Mouse (Mus musculus) kidney, adult 2 months (tissue): Measurements from ENCODE around the gene Zfp420. TPM values are rescaled to one million over a fixed set of nuclear protein-coding genes. Genes with fewer than 3 reads are reported as not detected.

Experiments
- DNase-seq: peaks from one replicate; pipeline ENCODE4 v3.0.0; 2021
- H3K27ac ChIP-seq: fragments of 200-500 bp; 2 replicates; pipeline ENCODE4 v1.5.1; 2012; ENCODE audit warnings: low read depth, low read length, control low read depth, inconsistent platforms; ENCODE audit not compliant: insufficient read depth
- H3K27me3 ChIP-seq: fragments of 200-500 bp; replicated peaks from 2 replicates; pipeline ENCODE4 v1.6.1; 2012; ENCODE audit warnings: mild to moderate bottlenecking, moderate library complexity, low read length, inconsistent platforms; ENCODE audit not compliant: control insufficient read depth, insufficient read depth
- H3K36me3 ChIP-seq: fragments of 200-500 bp; 2 replicates; pipeline ENCODE4 v1.6.1; 2012; ENCODE audit warnings: mild to moderate bottlenecking, moderate library complexity, low read length, inconsistent platforms; ENCODE audit not compliant: control insufficient read depth, insufficient read depth
- H3K4me1 ChIP-seq: fragments of 200-500 bp; 2 replicates; pipeline ENCODE4 v1.6.1; 2011; ENCODE audit warnings: low read length; ENCODE audit not compliant: control insufficient read depth, insufficient read depth
- H3K4me3 ChIP-seq: fragments of 200-500 bp; 2 replicates; pipeline ENCODE4 v1.5.1; 2011; ENCODE audit warnings: mild to moderate bottlenecking, low read depth, low read length, control low read depth; ENCODE audit not compliant: insufficient read depth
- CTCF ChIP-seq: fragments of 200-500 bp; conservative IDR thresholded peaks from 2 replicates; pipeline ENCODE4 v1.5.1; 2011; ENCODE audit warnings: low read depth, mild to moderate bottlenecking, control low read depth, low read length, moderate library complexity, mixed read lengths; ENCODE audit not compliant: insufficient read depth, insufficient read length
- POLR2A ChIP-seq: fragments of 200-500 bp; IDR thresholded peaks from one replicate; pipeline ENCODE4 v1.6.1; 2011; ENCODE audit warnings: low read depth, low read length, control low read depth
- WGBS: fragments of 180-500 bp; shearing (Covaris S2); methylation state at CpG from one replicate; pipeline ENCODE4 v1.1.7; 2018; 5-methylcytosine and 5-hydroxymethylcytosine counted together
- polyA plus RNA-seq: library from polyadenylated mRNA; depleted of rRNA; stranded (reverse); fragments of >200 nt; gene quantifications from 2 replicates; pipeline ENCODE4 v1.2.3, GENCODE M21; 2012; rRNA removed

Gene Zfp420
- polyA plus RNA-seq, 1 experiment = 1.8 TPM

GRCm38 (mm10) chr7:29910252-29910651, 50.5 kb downstream of the Zfp420 start:
- 64% methylated on average over 2 of the region's 2 CpGs for WGBS
- peak; percentile 7 for DNase-seq
- Histone ChIP-seq H3K36me3 (peaks cover 12% of the 10 kb centered on the region), H3K27me3 (no peaks in the 10 kb centered on the region), H3K4me1 (no peaks in the 10 kb centered on the region), H3K4me3 (no peak overlapping the region), H3K27ac (no peak overlapping the region)
- no peak for TF ChIP-seq POLR2A
- no peak for TF ChIP-seq CTCF

GRCm38 (mm10) chr7:29912172-29912571, 52.4 kb downstream of the Zfp420 start:
- DNase-seq = no peak
- H3K36me3 ChIP-seq = peaks cover 15% of the 10 kb centered on the region
- H3K4me3 ChIP-seq = no peak overlapping the region
- no peak overlapping the region for H3K27ac ChIP-seq
- no peaks in the 10 kb centered on the region for H3K27me3 ChIP-seq
- 90% methylated on average over 13 of the region's 13 CpGs for WGBS
- TF ChIP-seq POLR2A = no peak
- H3K4me1 ChIP-seq = no peaks in the 10 kb centered on the region

- Histone ChIP-seq H3K27ac (peak overlapping the region; percentile 27), H3K36me3 (peaks cover 12% of the 10 kb centered on the region), H3K4me3 (no peak overlapping the region), H3K27me3 (no peaks in the 10 kb centered on the region), H3K4me1 (no peaks in the 10 kb centered on the region)
- no peak for TF ChIP-seq POLR2A
- no peak for TF ChIP-seq CTCF
- DNase-seq = peak; percentile 20
- WGBS = 21% methylated on average over 6 of the region's 6 CpGs
Measured at GRCm38 (mm10) chr7:29917371-29918061, 57.7 kb downstream of the Zfp420 start.

GRCm38 (mm10) chr7:29918062-29918453, 58.3 kb downstream of the Zfp420 start:
- 81% methylated on average over 4 of the region's 4 CpGs for WGBS
- peak overlapping the region; percentile 27 for H3K27ac ChIP-seq
- no peak overlapping the region for H3K4me3 ChIP-seq

GRCm38 (mm10) chr7:29921439-29922093, 61.8 kb downstream of the Zfp420 start:
- 82% methylated on average over 6 of the region's 6 CpGs for WGBS
- no peak for DNase-seq
- Histone ChIP-seq H3K4me3 (no peak overlapping the region), H3K27ac (no peak overlapping the region), H3K4me1 (no peaks in the 10 kb centered on the region), H3K27me3 (no peaks in the 10 kb centered on the region), H3K36me3 (no peaks in the 10 kb centered on the region)
- TF ChIP-seq CTCF (no peak), POLR2A (no peak)

More at GRCm38 (mm10) chr7:29918062-29918453, 58.3 kb downstream of the Zfp420 start:
- TF ChIP-seq POLR2A = no peak
- no peak for TF ChIP-seq CTCF
- DNase-seq = no peak
- Histone ChIP-seq H3K36me3 (peaks cover 12% of the 10 kb centered on the region), H3K4me1 (no peaks in the 10 kb centered on the region), H3K27me3 (no peaks in the 10 kb centered on the region)

- no peaks in the 10 kb centered on the region for H3K4me1 ChIP-seq
- no peaks in the 10 kb centered on the region for H3K36me3 ChIP-seq
- no peak for DNase-seq
- H3K27ac ChIP-seq = no peak overlapping the region
- H3K27me3 ChIP-seq = no peaks in the 10 kb centered on the region
- TF ChIP-seq POLR2A = no peak
- no peak for TF ChIP-seq CTCF
- 40% methylated on average over 2 of the region's 2 CpGs for WGBS
- H3K4me3 ChIP-seq = no peak overlapping the region
Measured at GRCm38 (mm10) chr7:29922780-29923179, 63.0 kb downstream of the Zfp420 start.

Other genes with a start within 250 kb of the Zfp420 start
- 0.03 TPM in 1 of 2 replicates, not detected in the other for gene Catsperg2, start 132.9 kb upstream of the Zfp420 start, polyA plus RNA-seq
- 5.5 and 5.7 TPM in 2 replicates for gene Zfp84, start 91.4 kb upstream of the Zfp420 start, polyA plus RNA-seq
- 3.6 and 3.8 TPM in 2 replicates for gene Zfp30, start 76.0 kb upstream of the Zfp420 start, polyA plus RNA-seq
- gene Zfp790, start 43.9 kb upstream of the Zfp420 start, polyA plus RNA-seq = 2.6 and 3.3 TPM in 2 replicates
- 0.48 and 0.61 TPM in 2 replicates for gene Zfp940, start 6.3 kb upstream of the Zfp420 start, polyA plus RNA-seq
- 2.1 and 2.4 TPM in 2 replicates for gene Zfp27, start 46.6 kb downstream of the Zfp420 start, polyA plus RNA-seq
- 1.1 and 1.5 TPM in 2 replicates for gene Zfp383, start 48.2 kb downstream of the Zfp420 start, polyA plus RNA-seq
- gene Zfp74, start 94.1 kb downstream of the Zfp420 start, polyA plus RNA-seq = 4.7 and 5.0 TPM in 2 replicates
- gene Zfp568, start 124.0 kb downstream of the Zfp420 start, polyA plus RNA-seq = 4.5 and 5.0 TPM in 2 replicates
- gene Zfp14, start 191.4 kb downstream of the Zfp420 start, polyA plus RNA-seq = 1.7 and 1.9 TPM in 2 replicates
- 0.29 and 0.42 TPM in 2 replicates for gene Zfp82, start 212.9 kb downstream of the Zfp420 start, polyA plus RNA-seq
- gene Gm26920, start 230.4 kb downstream of the Zfp420 start, polyA plus RNA-seq = 0.07 TPM in 1 of 2 replicates, not detected in the other
- gene Zfp566, start 230.5 kb downstream of the Zfp420 start, polyA plus RNA-seq = 1.4 and 2.1 TPM in 2 replicates
- 13.2 and 18.1 TPM in 2 replicates for gene Zfp260, start 234.8 kb downstream of the Zfp420 start, polyA plus RNA-seq